Mouse (Mus musculus): Measurements from ENCODE around the gene Ppp6r3. TPM values are rescaled to one million over a fixed set of nuclear protein-coding genes. Genes with fewer than 3 reads are reported as not detected.

Gene Ppp6r3
- total RNA-seq, 2 experiments from 2014 or later = 51.7 to 65.2 TPM

DNA sequence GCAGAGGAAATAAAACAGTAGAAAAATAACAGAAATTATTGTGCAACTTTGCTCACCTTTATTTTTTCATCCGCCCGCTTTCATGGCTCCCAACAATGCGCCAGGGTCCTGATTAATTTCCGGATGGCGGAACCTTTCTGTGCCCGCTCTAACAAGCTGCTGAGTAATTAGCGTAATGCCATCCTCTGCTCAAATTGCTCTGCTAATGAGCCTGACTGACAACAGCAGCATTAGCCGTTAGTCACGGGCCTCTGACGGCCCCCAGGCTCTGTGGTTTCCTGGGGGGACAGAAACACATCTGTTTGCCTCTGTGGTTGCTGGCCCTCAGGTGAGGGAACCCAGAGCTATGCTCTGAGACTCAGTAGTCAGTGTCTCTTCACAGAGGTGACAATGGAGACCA lies 134.5 kb downstream of the Ppp6r3 start:
- no peak for ATAC-seq (replicated peaks; ENCODE audit: low FRiP score, poor library complexity, severe bottlenecking)

DNA sequence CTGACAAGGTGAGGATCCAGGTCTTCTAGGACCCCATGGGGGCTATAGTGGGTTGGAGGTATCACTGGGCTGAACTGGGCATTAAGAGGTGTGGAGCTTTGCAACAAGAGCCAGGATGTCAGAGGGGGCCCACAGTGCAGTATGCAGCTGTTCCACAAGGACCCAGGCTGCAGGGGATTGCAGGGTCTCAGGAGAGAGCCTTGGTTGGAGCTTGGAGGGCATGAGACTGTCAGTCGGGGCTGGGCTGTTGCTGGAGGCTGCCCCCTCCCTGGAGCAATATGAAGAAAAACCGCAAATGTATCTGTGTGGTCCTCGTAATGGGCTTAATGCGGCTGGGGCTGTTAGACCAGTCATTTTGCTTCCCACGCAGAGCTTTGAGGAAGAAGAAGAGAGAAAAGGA lies 134.9 kb downstream of the Ppp6r3 start:
- no peak for ATAC-seq (replicated peaks; ENCODE audit: low FRiP score, poor library complexity, severe bottlenecking)

DNA sequence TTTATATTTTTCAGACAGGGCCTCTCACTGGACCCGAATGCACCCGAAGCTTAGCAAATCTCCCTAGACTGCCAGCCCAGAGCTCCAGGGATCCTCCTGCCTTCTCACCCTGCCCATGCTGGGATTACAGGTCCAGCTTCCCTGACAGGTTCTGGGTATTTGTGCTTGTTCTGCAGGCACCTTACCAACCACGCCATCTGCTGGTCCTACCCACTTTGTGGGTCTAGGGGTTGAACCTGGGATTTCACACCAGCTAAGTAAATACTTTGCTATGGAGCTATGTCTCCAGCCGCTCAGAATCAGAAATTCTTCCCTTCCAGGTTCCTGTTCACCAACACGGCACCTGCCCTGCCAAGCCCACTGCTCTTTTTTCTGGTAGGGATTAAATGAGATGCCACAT lies 137.6 kb downstream of the Ppp6r3 start:
- no peak for ATAC-seq (replicated peaks; ENCODE audit: low FRiP score, poor library complexity, severe bottlenecking)

DNA sequence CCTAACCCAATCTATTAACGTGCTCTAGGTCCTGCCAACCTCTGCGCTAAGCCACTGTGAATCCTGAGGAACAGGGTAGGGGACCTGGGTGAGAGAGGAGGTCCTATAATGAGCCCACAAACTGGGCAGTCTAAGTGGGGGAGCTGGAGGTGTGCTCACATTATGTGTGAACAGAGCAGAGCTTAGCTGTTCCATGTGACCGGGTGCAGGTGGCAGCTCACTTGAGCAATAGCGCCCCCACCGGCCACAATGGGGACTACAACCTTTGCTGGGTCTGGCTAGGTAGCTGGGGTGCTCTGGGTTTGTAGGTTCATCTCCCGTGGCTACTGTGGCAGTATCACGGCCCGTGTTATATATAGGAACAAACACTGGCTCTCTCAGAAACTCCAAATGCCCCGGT lies 138.7 kb downstream of the Ppp6r3 start:
- peak; percentile 67 for ATAC-seq (replicated peaks; ENCODE audit: low FRiP score, poor library complexity, severe bottlenecking)

DNA sequence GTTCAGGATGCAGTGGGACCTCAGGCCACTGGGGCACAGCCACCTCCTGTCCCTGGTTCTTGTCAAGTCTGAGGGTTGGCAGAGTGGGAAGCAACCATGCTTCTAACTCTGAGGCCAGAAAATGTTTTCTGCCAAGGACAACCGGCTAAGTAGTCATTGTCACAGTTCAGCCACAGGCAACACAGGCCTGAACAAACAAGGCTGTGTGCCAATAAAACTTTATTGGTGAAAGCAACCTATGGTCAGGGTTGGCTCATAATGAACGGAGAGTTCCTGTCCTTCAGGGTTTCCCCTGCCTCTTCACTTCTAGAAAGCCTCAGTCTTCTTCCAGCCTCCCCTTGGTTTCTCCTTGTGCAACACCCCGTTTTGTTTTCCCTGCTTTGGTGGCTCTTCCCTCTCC lies 139.7 kb downstream of the Ppp6r3 start:
- no peak for ATAC-seq (replicated peaks; ENCODE audit: low FRiP score, poor library complexity, severe bottlenecking)

DNA sequence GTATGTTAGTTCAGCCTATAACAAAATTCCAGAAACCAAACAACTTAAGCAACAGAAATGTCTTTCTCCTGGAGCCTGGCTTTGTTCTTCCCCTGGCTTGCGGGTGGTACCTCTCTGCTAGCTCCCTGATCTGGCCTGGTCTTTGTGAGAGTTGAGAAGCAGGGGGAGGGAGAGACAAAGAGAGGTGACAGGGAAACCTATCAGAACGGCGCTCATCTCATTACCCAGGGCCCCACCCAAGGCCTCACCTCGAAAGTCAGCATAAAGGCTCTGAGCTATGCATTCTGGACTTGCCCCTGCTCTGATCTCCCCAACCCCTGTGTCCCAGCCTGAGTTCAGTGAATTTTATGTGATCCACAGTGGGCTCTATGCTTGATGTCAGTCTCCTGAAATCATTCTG lies 140.9 kb downstream of the Ppp6r3 start:
- ATAC-seq (replicated peaks; ENCODE audit: low FRiP score, poor library complexity, severe bottlenecking) = no peak

DNA sequence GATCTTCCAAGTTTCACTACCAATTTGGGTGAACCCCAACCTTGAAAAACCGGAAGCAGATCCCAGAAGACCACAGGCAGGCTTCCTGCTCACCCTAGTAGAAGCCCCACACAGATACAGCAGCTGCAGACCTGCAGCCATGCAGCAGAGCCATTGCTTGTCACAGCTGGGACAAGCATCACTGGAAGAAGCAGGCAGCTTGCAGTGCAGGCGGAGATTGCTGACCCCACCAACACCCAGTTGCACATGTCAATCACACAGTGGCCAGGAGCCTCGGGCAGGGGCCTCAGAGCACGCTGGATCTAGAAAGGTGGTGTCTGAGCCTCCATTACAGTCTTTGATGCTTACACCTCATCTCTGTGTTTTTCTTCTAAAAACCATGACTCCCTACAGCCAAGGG lies 141.4 kb downstream of the Ppp6r3 start:
- no peak for ATAC-seq (replicated peaks; ENCODE audit: low FRiP score, poor library complexity, severe bottlenecking)

DNA sequence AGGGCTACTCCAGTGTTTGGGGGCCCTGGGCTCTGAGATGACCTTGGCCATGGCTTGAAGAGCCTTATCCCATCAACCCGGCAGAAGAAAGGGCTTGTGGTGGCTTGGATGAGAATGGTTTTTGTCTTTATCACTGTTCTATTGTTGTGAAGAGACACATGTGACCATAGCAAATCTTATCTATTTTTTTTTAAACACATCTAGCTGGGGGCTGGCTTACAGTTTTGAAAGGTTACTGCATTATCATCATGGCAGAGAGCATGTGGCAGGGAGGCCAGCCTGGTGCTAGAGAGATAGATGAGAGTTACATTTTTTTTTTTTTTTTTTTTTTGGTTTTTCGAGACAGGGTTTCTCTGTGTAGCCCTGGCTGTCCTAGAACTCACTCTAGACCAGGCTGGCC lies 143.6 kb downstream of the Ppp6r3 start:
- no peak for ATAC-seq (replicated peaks; ENCODE audit: low FRiP score, poor library complexity, severe bottlenecking)

DNA sequence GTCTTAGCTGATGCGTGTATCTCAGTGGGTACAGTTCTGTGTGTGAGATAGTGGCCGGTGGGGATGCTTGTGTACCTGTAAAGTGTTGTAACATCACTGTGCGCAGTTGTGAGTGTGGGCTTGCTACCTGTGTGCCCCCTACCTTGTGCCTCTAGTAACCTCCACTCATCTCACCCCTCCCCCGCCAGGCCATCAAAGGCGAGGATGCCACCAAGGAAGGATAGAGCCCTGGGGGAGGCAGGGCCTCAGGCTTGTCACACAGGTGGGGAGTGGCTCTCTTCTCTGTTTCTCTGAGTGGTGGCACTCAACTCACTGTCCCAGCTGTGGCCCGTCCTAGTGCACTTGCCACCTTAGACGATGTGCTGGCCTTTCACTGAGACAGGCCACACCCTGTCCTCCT lies 144.5 kb downstream of the Ppp6r3 start:
- no peak for ATAC-seq (replicated peaks; ENCODE audit: low FRiP score, poor library complexity, severe bottlenecking)

DNA sequence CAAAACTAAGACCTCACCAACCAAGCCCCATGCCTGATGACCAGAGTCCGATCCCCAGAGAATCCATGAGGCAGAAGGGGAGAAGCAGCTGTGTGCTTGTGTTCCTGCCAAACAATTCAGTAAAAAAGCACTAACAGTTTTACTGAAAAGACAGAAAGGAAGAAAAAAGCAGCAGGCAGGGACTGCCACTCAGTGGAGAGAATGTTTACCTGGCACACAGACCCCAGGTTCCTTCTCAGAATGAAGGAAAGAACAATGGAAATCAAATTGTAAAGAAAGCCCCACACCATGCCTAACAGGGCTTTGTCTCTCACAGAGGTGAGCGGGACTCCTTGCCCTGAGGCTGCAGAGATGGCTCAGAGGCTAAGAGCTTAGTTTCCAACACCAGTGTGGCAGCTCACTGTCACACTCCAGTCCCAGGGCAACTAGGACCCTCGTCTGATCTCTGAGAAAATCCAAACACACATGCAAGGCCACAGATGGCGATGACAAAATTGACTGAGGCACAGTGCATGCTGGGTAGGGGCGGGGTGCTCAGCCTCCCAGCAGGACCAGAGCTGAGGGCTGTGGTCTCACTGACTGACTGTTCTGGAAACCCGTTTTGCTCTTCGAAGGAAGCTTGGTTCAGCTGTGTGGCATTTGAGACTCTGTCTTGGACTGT lies 146.3 kb downstream of the Ppp6r3 start:
- no peak for ATAC-seq (replicated peaks; ENCODE audit: low FRiP score, poor library complexity, severe bottlenecking)

DNA sequence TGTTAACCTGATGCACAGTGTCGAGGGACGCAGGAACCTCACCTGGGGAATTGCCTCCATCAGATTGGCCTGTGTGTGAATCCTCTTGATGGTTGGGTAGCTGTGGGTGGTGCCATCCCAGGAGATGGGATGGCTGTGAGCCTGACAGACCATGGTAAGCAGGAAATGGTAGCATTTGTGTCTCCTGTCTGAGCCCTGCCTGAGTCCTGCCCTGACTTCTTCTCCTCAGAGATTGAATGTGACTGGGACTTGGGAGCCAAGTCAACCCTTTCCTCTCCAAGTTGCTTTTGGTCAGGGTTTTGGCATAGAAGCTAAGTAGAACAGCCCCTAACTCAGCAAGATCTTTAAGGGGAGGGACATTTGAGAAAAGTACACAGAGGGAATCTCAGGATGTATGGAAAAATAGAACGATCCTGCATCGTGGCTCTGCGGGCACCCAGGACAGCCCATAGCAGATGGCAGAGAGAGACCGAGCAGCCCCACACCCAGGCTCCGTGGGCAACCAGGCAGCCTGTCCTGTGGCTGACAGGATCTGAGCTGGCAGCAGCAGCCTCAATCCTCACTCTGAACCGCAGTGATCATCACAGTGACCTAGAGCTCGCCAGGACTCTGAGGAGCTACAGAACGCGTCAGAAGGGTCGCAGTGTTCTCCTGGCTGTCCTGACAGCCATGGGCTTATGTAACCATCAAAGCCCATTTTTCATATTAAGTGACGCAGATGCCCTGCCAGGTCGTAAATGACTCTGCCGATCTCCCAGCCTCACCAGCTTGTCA lies 147.3 kb downstream of the Ppp6r3 start:
- no peak for ATAC-seq (replicated peaks; ENCODE audit: low FRiP score, poor library complexity, severe bottlenecking)

DNA sequence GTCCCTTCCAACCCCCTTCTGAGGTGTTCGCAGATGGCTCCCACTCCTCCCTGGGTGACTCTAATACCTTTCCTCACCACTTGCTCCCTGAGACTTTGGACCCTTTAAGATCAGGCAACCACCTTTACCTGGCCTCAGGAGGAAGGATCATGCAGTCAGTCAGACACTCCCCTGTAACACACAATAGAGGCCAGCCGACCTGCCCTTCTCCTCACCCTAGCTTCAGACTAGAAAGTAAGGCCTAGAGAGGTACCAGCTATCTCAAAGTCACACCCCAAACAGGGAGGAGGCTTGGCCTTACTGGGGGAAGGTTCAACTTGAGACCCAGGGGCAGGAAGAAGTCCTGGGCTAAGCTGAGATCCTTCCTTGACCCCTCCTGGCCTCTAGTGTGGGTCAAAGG lies 151.3 kb downstream of the Ppp6r3 start:
- ATAC-seq (replicated peaks; ENCODE audit: low FRiP score, poor library complexity, severe bottlenecking) = no peak

DNA sequence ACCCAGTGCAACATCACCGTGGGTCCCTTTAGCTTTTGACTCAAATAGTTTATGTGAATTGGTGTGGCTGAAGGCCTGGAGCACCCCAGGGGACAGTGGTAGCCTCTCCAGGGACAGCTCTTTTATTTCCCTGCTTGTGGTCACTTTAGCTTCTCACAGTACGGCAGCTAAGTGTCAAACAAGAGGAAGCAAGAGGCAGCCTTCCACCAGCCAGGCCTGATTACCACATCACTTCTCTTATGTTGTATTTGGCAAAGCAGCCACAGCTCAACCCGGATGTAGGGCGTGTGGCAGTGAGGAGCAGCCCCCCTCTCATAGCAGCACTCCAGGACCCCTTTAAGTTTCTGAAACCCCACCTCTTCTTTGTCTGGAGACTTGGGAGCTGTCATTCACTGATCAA lies 152.6 kb downstream of the Ppp6r3 start:
- ATAC-seq (replicated peaks; ENCODE audit: low FRiP score, poor library complexity, severe bottlenecking) = no peak

DNA sequence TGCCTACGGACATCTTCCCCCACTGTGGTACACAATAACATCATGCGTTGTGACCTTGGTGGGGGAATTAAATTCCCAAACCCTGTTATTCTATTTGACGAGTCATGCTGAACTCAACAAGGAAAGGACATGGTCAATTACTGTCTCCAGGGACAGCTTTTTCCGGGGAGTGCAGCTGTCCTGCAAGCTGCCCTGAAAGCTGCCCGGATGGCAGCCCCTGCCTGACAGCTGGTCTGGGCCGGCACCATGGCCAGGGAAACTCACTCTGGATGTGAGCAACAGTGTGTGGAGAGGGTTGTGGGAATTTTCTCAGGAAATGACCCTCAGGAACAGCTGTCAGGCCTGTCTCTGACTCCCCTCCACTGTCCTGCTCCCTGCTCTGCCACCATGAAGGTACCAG lies 153.1 kb downstream of the Ppp6r3 start:
- no peak for ATAC-seq (replicated peaks; ENCODE audit: low FRiP score, poor library complexity, severe bottlenecking)

DNA sequence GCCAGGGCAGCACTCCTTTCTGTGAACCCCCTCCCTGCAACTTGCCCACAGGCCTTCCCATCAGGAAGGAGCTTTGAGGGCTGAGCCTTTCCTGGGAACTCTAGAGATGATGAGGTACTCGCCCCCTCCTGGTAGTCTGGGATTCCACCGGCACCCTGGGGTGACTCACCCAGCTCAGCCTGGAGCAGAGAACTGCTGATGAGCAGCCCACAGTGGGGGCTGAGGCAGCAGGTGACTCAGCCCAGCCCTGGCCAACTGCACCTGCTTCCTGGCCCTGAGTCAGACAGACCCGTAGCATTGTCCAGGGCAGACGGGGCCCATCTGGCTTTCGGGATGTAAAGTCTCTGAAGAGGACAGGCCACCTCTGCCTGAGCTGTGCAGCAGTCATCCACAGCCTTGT lies 156.3 kb downstream of the Ppp6r3 start:
- no peak for ATAC-seq (replicated peaks; ENCODE audit: low FRiP score, poor library complexity, severe bottlenecking)

DNA sequence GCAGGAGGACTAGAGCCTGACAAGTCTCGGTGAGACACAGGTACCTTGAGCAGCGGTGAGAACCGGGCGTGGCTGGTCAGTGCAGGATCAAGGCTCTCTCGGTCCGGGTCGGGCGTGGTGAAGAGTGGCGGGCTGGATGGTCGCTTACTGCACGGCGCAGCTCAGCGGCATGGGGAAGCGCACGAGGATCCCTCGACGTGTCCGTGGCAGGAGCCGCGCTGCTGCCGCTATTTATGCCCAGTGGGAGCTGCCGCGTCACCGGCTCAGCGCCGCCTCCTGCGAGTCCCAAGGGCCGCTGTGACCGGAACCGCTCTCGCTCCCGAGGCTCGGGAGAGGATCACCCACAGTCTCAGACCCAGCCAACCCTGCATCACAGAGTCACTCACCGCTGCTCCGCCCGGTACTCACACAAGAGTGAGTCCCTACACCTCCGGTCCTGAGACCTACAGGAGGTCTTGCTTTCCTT lies 161.2 kb downstream of the Ppp6r3 start, which contains the start of gene Gal:
Gene Gal (minus strand): TSS at position 277 of the 466 bp plus-strand sequence.
- ATAC-seq (replicated peaks; ENCODE audit: low FRiP score, poor library complexity, severe bottlenecking) = no peak

DNA sequence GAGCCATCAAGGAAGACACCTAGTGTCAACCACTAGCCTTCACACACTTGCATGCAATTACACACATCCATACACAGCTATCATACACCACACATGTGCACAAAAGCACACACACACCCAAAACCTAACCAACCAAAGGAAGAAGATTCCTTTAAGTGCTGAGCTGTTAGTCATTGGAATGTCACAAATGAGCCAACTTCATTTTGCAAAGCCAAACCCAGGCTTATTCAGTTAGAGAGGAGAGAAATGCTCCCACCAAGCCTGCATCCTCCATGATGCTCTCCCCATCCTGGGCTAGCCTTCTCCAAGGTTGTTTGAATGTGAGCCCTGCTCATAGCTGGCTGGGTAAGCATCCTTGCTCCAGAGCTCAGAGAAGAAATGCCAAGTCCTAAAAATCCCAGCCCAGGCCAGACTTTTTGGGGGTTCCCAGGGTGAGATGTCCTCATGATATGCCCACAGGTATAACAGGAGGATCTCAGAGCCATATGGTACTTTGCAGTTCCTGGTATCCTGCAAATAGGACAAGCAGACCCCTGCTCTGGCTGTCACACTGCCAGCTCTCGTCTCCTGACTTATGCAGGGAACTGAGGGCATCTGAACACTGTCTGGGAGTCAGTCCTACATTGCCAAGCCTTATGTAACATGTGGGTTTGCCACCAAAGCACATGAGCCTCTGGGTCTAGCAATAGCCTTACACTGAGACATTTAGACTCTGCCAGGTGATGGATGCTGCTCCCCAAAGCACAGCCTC lies 169.8 kb downstream of the Ppp6r3 start:
- no peak for ATAC-seq (replicated peaks; ENCODE audit: low FRiP score, poor library complexity, severe bottlenecking)
